Mouse (Mus musculus): ENCODE measurements around the gene Trmt1l. TPM values are rescaled to one million over a fixed set of nuclear protein-coding genes. Genes with fewer than 3 reads are reported as not detected.
A peak's percentile ranks its signal among the peaks of the same experiment; 100 is the strongest.
"Not testable (repeated sequence)": the region's sequence is repeated elsewhere in the genome, so short reads cannot be mapped to it uniquely, and the experiment has no call there.

Trmt1l gene
- 28.9 and 32.6 TPM in 2 replicates for total RNA-seq (2017)

- ATAC-seq (replicated peaks in 1 of 2; ENCODE audit: insufficient read depth in 1 of 2, low FRiP score in 2 of 2, low TSS enrichment in 1 of 2, low read depth in 1 of 2, poor library complexity in 2 of 2, severe bottlenecking in 2 of 2), result peak; percentile 98
Observed at GRCm38 (mm10) chr1:151428263-151429221, at the start of gene Trmt1l, which contains the start of gene Swt1. Trmt1l (plus strand) TSS chr1:151428542. Swt1 (minus strand) TSS chr1:151428455.

- no peak for ATAC-seq (replicated peaks in 1 of 2; ENCODE audit: insufficient read depth in 1 of 2, low FRiP score in 2 of 2, low TSS enrichment in 1 of 2, low read depth in 1 of 2, poor library complexity in 2 of 2, severe bottlenecking in 2 of 2)
Observed at GRCm38 (mm10) chr1:151390029-151390428, 38.3 kb upstream of the Trmt1l start.

- ATAC-seq (replicated peaks in 1 of 2; ENCODE audit: insufficient read depth in 1 of 2, low FRiP score in 2 of 2, low TSS enrichment in 1 of 2, low read depth in 1 of 2, poor library complexity in 2 of 2, severe bottlenecking in 2 of 2), result no peak
Observed at GRCm38 (mm10) chr1:151409827-151410226, 18.5 kb upstream of the Trmt1l start.

- peak; percentile 69 to 85 for ATAC-seq (replicated peaks in 1 of 2; ENCODE audit: insufficient read depth in 1 of 2, low FRiP score in 2 of 2, low TSS enrichment in 1 of 2, low read depth in 1 of 2, poor library complexity in 2 of 2, severe bottlenecking in 2 of 2)
Observed at GRCm38 (mm10) chr1:151422178-151422577, 6.2 kb upstream of the Trmt1l start.

GRCm38 (mm10) chr1:151426947-151427600 lies 1.3 kb upstream of the Trmt1l start:
- ATAC-seq (replicated peaks in 1 of 2; ENCODE audit: insufficient read depth in 1 of 2, low FRiP score in 2 of 2, low TSS enrichment in 1 of 2, low read depth in 1 of 2, poor library complexity in 2 of 2, severe bottlenecking in 2 of 2), result no peak

DNA sequence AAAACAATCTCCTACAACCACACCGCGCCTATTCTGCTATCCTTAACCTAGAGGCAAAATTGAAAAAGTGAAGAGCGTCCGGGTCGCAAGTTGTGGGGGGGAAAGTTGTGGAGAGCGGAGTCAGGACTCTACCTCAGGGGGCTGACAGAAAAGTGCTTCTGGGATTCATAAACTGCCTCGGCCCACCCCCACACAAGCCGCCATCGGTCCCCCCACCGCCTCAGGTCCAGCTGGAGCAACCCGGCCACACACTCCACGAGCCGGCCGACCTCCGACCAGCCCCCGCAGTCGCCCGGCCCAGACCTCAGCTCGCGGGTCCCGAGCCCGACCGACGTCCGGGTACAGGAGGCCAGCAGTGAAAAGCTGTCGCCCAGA lies 467 bp upstream of the Trmt1l start:
- ATAC-seq (replicated peaks in 1 of 2; ENCODE audit: insufficient read depth in 1 of 2, low FRiP score in 2 of 2, low TSS enrichment in 1 of 2, low read depth in 1 of 2, poor library complexity in 2 of 2, severe bottlenecking in 2 of 2), result peak in 1 of 2 experiments; percentile 47; a peak in 2 of 4 replicates

GRCm38 (mm10) chr1:151429316-151429715 lies 974 bp downstream of the Trmt1l start:
- no peak for ATAC-seq (replicated peaks in 1 of 2; ENCODE audit: insufficient read depth in 1 of 2, low FRiP score in 2 of 2, low TSS enrichment in 1 of 2, low read depth in 1 of 2, poor library complexity in 2 of 2, severe bottlenecking in 2 of 2)

DNA sequence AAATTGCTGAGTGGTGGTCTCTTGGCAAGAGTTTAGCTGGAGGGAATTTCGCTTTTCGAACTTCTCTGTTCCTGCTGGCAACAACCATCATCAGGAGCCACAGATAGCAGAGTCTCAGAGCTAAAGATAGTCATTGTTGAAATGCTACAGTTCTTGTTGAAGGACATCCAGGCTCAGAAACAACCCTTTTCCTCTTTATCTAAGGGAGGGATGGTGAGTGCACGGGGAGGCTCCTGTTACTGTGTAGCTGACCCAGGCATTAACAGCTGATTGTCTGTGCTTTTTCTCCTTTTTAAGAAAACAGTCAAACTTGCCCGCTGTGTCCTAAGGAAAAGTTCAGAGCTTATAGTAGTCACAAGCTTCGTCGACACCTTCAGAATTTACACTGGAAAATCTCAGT lies 7.1 kb downstream of the Trmt1l start:
- ATAC-seq (replicated peaks in 1 of 2; ENCODE audit: insufficient read depth in 1 of 2, low FRiP score in 2 of 2, low TSS enrichment in 1 of 2, low read depth in 1 of 2, poor library complexity in 2 of 2, severe bottlenecking in 2 of 2), result no peak

DNA sequence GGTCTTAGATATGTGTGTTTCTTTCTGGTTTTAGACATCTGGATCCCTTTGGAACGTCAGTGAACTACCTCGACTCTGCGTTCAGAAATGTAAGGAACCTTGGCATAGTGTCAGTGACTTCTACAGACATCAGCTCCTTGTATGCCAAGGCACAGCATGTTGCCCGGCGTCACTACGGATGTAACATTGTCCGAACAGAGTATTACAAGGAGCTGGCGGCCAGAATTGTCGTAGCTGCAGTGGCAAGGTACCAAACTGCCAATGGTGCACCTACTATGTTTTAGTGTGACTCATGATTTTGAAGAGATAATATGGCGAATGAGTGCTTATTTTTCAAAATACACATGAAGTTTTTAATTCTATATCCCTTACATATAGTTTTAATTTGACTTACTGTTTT lies 21.5 kb downstream of the Trmt1l start:
- no peak for ATAC-seq (replicated peaks in 1 of 2; ENCODE audit: insufficient read depth in 1 of 2, low FRiP score in 2 of 2, low TSS enrichment in 1 of 2, low read depth in 1 of 2, poor library complexity in 2 of 2, severe bottlenecking in 2 of 2)

GRCm38 (mm10) chr1:151450851-151451250 lies 22.5 kb downstream of the Trmt1l start:
- no peak for ATAC-seq (replicated peaks in 1 of 2; ENCODE audit: insufficient read depth in 1 of 2, low FRiP score in 2 of 2, low TSS enrichment in 1 of 2, low read depth in 1 of 2, poor library complexity in 2 of 2, severe bottlenecking in 2 of 2)

- ATAC-seq (replicated peaks in 1 of 2; ENCODE audit: insufficient read depth in 1 of 2, low FRiP score in 2 of 2, low TSS enrichment in 1 of 2, low read depth in 1 of 2, poor library complexity in 2 of 2, severe bottlenecking in 2 of 2), result no peak
Observed at GRCm38 (mm10) chr1:151451946-151452345, 23.6 kb downstream of the Trmt1l start.

GRCm38 (mm10) chr1:151457087-151457486 lies 28.7 kb downstream of the Trmt1l start:
- ATAC-seq (replicated peaks in 1 of 2; ENCODE audit: insufficient read depth in 1 of 2, low FRiP score in 2 of 2, low TSS enrichment in 1 of 2, low read depth in 1 of 2, poor library complexity in 2 of 2, severe bottlenecking in 2 of 2), result peak; percentile 73 to 92

DNA sequence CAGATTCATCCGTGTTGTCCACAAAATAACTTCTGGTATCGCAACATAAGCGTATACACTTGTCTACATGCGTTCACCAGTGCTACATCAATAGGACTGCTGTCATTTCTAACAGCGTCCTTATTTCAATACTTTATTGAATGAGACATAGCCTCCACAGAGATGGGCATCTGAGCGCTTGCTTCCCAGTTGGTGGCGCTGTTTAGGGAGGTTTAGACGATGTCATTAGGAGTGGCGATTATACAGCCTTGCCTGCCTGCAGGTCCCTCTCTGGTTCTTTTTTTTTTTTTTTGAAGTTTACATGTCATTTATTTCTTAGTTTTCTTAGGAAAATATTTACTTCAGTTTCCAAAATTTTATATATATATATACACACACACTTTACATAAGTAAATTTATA lies 32.9 kb downstream of the Trmt1l start:
- ATAC-seq (replicated peaks in 1 of 2; ENCODE audit: insufficient read depth in 1 of 2, low FRiP score in 2 of 2, low TSS enrichment in 1 of 2, low read depth in 1 of 2, poor library complexity in 2 of 2, severe bottlenecking in 2 of 2), result no peak

GRCm38 (mm10) chr1:151464914-151465313 lies 36.6 kb downstream of the Trmt1l start:
- no peak for ATAC-seq (replicated peaks in 1 of 2; ENCODE audit: insufficient read depth in 1 of 2, low FRiP score in 2 of 2, low TSS enrichment in 1 of 2, low read depth in 1 of 2, poor library complexity in 2 of 2, severe bottlenecking in 2 of 2)

GRCm38 (mm10) chr1:151466571-151466970 lies 38.2 kb downstream of the Trmt1l start:
- no peak for ATAC-seq (replicated peaks in 1 of 2; ENCODE audit: insufficient read depth in 1 of 2, low FRiP score in 2 of 2, low TSS enrichment in 1 of 2, low read depth in 1 of 2, poor library complexity in 2 of 2, severe bottlenecking in 2 of 2)

GRCm38 (mm10) chr1:151471429-151471828 lies 43.1 kb downstream of the Trmt1l start:
- no peak for ATAC-seq (replicated peaks in 1 of 2; ENCODE audit: insufficient read depth in 1 of 2, low FRiP score in 2 of 2, low TSS enrichment in 1 of 2, low read depth in 1 of 2, poor library complexity in 2 of 2, severe bottlenecking in 2 of 2)

- not testable (repeated sequence) for ATAC-seq (replicated peaks in 1 of 2; ENCODE audit: insufficient read depth in 1 of 2, low FRiP score in 2 of 2, low TSS enrichment in 1 of 2, low read depth in 1 of 2, poor library complexity in 2 of 2, severe bottlenecking in 2 of 2)
Observed at GRCm38 (mm10) chr1:151472386-151472785, 44.0 kb downstream of the Trmt1l start.

- ATAC-seq (replicated peaks in 1 of 2; ENCODE audit: insufficient read depth in 1 of 2, low FRiP score in 2 of 2, low TSS enrichment in 1 of 2, low read depth in 1 of 2, poor library complexity in 2 of 2, severe bottlenecking in 2 of 2), result no peak
Observed at GRCm38 (mm10) chr1:151482497-151482896, 54.2 kb downstream of the Trmt1l start.
